Mouse (Mus musculus) liver, postnatal 0 days (tissue): ENCODE measurements at regions not wholly inside any gene's neighbourhood (a gene's known extent, or its start where the extent isn't known, plus 50 kb on each side); places are given as distances from the start of the nearest gene placed in this dataset.

Experiments
- ATAC-seq: fragments of 200-750 bp; cut with Nextera tagmentation; 2 replicates; pipeline ENCODE4 v1.8.0; 2017; ENCODE audit warnings: mild to moderate bottlenecking, moderate library complexity
- DNase-seq: peaks from one replicate; pipeline ENCODE4 v3.0.0-alpha.2; 2016
- H3K27ac ChIP-seq: fragments of 300-500 bp; sonication (generic); 2 replicates; pipeline ENCODE4 v1.5.1; 2014; ENCODE audit warnings: antibody characterized with exemption, moderate library complexity, mild to moderate bottlenecking, low read depth
- H3K27me3 ChIP-seq: fragments of 300-500 bp; sonication (generic); 2 replicates; pipeline ENCODE4 v1.6.1; 2014; ENCODE audit warnings: low read length, control low read depth, mixed read lengths; ENCODE audit not compliant: insufficient read depth
- H3K36me3 ChIP-seq: fragments of 300-500 bp; sonication (generic); replicated peaks from 2 replicates; pipeline ENCODE4 v1.6.1; 2014; ENCODE audit warnings: mild to moderate bottlenecking, control low read depth, low read length, moderate library complexity, mixed read lengths; ENCODE audit not compliant: insufficient read depth
- H3K4me1 ChIP-seq: fragments of 300-500 bp; sonication (generic); 2 replicates; pipeline ENCODE4 v1.6.1; 2014; ENCODE audit warnings: antibody characterized with exemption, mild to moderate bottlenecking, control low read depth; ENCODE audit not compliant: insufficient read depth
- H3K4me2 ChIP-seq: fragments of 300-500 bp; sonication (generic); 2 replicates; pipeline ENCODE4 v1.6.1; 2014; ENCODE audit warnings: low read depth, mild to moderate bottlenecking, low read length, moderate library complexity, mixed read lengths
- H3K4me3 ChIP-seq: fragments of 300-500 bp; sonication (generic); 2 replicates; pipeline ENCODE4 v1.5.1; 2014; ENCODE audit warnings: low read depth, low read length
- H3K9ac ChIP-seq: fragments of 300-500 bp; sonication (generic); replicated peaks from 2 replicates; pipeline ENCODE4 v1.6.1; 2014; ENCODE audit warnings: mild to moderate bottlenecking, moderate library complexity
- H3K9me3 ChIP-seq: fragments of 300-500 bp; sonication (generic); 2 replicates; pipeline ENCODE4 v1.6.1; 2016; ENCODE audit warnings: mild to moderate bottlenecking, control low read depth, low read length, mixed read lengths
- CTCF ChIP-seq: sonication (generic); IDR thresholded peaks from 2 replicates; pipeline ENCODE4 v1.5.1; 2016; ENCODE audit warnings: antibody characterized with exemption, low read depth
- EP300 ChIP-seq: IDR thresholded peaks from 2 replicates; pipeline ENCODE4 v1.6.1; 2016; ENCODE audit warnings: antibody characterized with exemption, low read depth, mild to moderate bottlenecking
- WGBS: fragments of 180-500 bp; shearing (Covaris S2); extraction: QIAGEN DNeasy Blood & Tissue Kit; methylation state at CpG from one replicate; pipeline ENCODE4 v1.1.7; 2014; ENCODE audit not compliant: insufficient replicate concordance; 5-methylcytosine and 5-hydroxymethylcytosine counted together

DNA sequence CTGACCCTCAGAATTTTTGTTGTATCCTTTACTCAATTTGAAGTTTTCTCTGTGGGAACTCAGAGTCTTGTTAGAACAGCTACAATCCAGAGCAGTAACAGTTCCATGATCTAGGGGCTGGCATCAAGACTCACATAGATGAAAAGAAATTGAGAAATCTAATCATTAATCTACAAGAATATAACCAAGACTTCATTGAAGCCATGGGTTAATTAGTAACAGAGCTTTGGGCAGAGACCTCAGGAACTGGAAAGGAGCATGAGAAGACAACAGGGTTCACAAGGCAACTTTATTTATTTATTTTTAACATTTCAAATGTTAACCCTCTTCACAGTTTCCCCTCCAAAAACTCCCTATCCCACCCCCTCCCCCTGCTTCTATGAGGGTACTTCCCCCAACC, 160.4 kb upstream of the Thumpd2 start:
- Histone ChIP-seq H3K4me3 (no peak overlapping the region), H3K4me1 (no peaks in the 10 kb centered on the region), H3K9me3 (no peaks in the 10 kb centered on the region), H3K9ac (no peak overlapping the region), H3K36me3 (no peaks in the 10 kb centered on the region), H3K27ac (no peak overlapping the region), H3K4me2 (no peak overlapping the region), H3K27me3 (no peaks in the 10 kb centered on the region)
- DNase-seq (no peak), ATAC-seq (no peak)
- TF ChIP-seq EP300: no peak
- TF ChIP-seq CTCF: no peak

DNA sequence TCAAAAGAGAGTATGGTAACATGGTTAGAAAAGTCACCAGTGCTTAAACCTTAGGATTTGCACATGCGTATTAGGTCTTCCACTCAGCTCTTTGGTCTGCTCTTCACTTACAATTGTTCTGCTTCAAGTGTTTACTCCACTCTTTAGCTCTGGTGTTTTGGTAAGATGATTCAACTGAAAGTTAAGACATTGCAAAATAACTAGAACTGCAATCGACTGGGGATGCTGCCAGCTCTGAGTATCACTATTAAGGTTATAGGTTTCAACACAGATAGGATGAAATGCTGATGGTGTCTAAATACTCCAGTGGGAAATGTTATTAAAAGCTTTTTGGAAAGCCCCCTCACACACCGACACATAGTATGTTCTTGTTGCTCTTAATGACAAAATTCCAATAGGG, 156.6 kb upstream of the Thumpd2 start:
- Histone ChIP-seq H3K9me3 (no peaks in the 10 kb centered on the region), H3K27me3 (no peaks in the 10 kb centered on the region), H3K4me1 (no peaks in the 10 kb centered on the region), H3K4me2 (no peak overlapping the region), H3K9ac (no peak overlapping the region), H3K27ac (no peak overlapping the region), H3K4me3 (no peak overlapping the region), H3K36me3 (no peaks in the 10 kb centered on the region)
- no peak for TF ChIP-seq CTCF
- TF ChIP-seq EP300: no peak
- DNase-seq (no peak), ATAC-seq (no peak)
- 74% methylated on average over 3 of the region's 3 CpGs for WGBS

DNA sequence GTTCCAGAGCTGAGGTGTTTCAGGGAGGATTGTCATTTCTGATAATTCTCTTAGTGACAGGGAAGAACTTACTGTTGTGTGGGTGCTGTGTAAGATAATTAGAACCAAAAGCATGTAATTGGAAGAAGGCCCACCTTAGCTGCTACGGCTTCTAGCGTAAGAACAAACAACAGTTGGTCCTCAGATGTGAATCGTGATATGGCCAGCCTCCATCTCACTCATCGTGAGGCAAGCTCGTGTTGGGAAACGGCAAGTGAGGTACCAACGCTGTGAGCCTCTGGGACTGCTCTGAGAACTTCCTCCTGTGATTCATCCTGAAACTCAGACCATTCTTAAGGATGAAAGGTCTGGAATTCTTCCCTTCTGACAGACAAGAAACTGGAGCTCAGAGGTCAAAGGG, 150.0 kb upstream of the Thumpd2 start:
- Histone ChIP-seq H3K9me3 (no peaks in the 10 kb centered on the region), H3K4me1 (no peaks in the 10 kb centered on the region), H3K36me3 (no peaks in the 10 kb centered on the region), H3K9ac (no peak overlapping the region), H3K4me2 (no peak overlapping the region), H3K4me3 (no peak overlapping the region), H3K27me3 (no peaks in the 10 kb centered on the region), H3K27ac (no peak overlapping the region)
- TF ChIP-seq CTCF: no peak
- TF ChIP-seq EP300: no peak
- WGBS: 76% methylated on average over 7 of the region's 7 CpGs
- ATAC-seq: no peak
- no peak for DNase-seq

DNA sequence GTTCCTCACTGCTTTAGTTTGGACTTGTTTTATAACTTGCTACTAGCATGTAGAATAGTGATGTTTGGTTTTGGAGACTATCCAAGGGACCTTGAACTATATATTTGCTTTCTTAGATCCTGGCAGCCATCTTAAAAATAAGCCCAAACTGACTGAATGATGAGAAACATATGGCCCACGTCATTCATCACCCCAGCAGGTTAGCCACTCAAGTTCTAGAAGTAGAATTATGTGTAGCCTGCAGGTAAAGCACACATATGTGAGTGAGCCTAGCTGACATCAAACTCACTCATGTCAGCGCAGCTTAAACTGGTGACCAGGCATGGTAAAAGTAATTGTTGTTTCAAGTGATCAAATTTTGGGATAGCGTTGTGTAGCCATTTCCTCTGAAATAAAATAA, 147.2 kb upstream of the Thumpd2 start:
- Histone ChIP-seq H3K4me3 (no peak overlapping the region), H3K27ac (no peak overlapping the region), H3K36me3 (no peaks in the 10 kb centered on the region), H3K9ac (no peak overlapping the region), H3K4me2 (no peak overlapping the region), H3K9me3 (no peaks in the 10 kb centered on the region), H3K4me1 (no peaks in the 10 kb centered on the region), H3K27me3 (no peaks in the 10 kb centered on the region)
- 72% methylated on average over 3 of the region's 3 CpGs for WGBS
- TF ChIP-seq CTCF (no peak), EP300 (no peak)
- DNase-seq (no peak), ATAC-seq (no peak)

DNA sequence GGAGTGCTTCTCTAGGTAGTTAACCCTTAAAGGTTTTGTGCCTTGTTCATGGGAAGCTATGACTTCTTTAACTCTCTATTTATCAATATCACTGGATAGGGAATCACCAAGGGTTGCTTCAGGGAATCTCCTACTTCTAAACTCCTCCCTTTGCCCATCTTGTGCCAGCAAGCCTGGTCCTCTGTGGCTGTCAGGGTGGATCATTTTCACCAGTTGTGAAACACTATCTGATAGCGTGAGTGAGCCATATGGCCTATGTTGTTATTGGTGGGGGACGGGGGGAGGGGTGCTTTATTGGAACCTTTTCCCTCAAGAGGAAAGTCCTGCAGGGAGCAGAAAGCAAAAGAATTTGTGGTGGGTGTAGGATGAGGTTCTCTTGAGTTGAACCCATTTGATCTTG, 145.5 kb upstream of the Thumpd2 start:
- TF ChIP-seq CTCF (no peak), EP300 (no peak)
- WGBS: 70% methylated on average over 2 of the region's 2 CpGs
- DNase-seq (no peak), ATAC-seq (no peak)
- no peak overlapping the region for H3K9ac ChIP-seq
- H3K27ac ChIP-seq: no peak overlapping the region
- H3K9me3 ChIP-seq: peaks cover 2% of the 10 kb centered on the region; the same call in 1 of the 2 replicates
- H3K4me1 ChIP-seq: no peaks in the 10 kb centered on the region
- H3K4me3 ChIP-seq: no peak overlapping the region
- H3K36me3 ChIP-seq: no peaks in the 10 kb centered on the region
- H3K4me2 ChIP-seq: no peak overlapping the region
- no peaks in the 10 kb centered on the region for H3K27me3 ChIP-seq

DNA sequence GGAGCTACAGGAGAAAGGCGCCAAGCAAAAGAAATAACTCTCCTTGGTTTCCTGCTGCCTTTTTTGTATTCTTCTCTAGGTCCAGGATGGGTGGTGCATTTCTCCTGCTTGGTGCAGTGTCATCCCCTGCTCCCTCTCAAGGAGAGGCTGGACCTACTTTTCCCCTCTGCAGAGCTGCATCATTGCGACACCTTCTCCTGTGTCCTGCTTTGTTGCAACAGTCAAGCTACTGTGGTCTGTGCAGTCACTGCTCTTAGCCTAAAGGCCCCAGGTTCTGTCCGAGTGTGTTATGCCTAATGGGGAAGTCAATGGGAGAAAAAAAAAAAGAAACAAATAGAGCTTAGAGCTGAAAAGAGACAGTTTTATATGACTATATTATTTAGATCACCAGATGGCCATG, 144.4 kb upstream of the Thumpd2 start:
- H3K4me1 ChIP-seq: no peaks in the 10 kb centered on the region
- ATAC-seq: no peak
- TF ChIP-seq CTCF: no peak
- no peak for TF ChIP-seq EP300
- H3K27ac ChIP-seq: no peak overlapping the region
- no peak overlapping the region for H3K9ac ChIP-seq
- H3K9me3 ChIP-seq: peaks cover 2% of the 10 kb centered on the region; the same call in 1 of the 2 replicates
- H3K4me2 ChIP-seq: no peak overlapping the region
- H3K4me3 ChIP-seq: no peak overlapping the region
- no peaks in the 10 kb centered on the region for H3K27me3 ChIP-seq
- no peaks in the 10 kb centered on the region for H3K36me3 ChIP-seq
- DNase-seq: no peak
- 58% methylated on average over 3 of the region's 3 CpGs for WGBS

DNA sequence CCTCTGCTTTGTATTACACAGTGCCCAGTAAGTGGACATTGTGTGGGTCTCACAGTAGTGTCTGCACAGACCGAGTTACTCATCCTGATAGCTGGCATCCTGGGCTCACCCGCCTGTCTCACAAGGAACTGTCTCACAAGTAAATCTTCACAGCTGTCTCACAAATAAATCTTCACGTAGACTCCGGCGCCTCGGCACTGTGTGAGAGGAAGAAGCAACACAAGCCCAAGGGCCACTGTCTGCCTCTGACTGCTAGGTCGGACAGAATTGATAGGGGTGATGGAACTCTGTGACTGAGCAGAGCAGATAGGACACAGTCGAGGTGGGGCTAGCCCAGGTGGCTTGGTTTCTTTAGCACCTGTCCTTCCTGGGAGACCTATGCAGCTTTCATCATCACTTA, 136.2 kb upstream of the Thumpd2 start:
- Histone ChIP-seq H3K36me3 (no peaks in the 10 kb centered on the region), H3K4me3 (no peak overlapping the region), H3K27ac (no peak overlapping the region), H3K4me1 (no peaks in the 10 kb centered on the region), H3K9me3 (no peaks in the 10 kb centered on the region), H3K27me3 (no peaks in the 10 kb centered on the region), H3K9ac (no peak overlapping the region), H3K4me2 (no peak overlapping the region)
- TF ChIP-seq EP300: no peak
- no peak for TF ChIP-seq CTCF
- WGBS: 64% methylated on average over 8 of the region's 8 CpGs
- ATAC-seq (no peak), DNase-seq (no peak)
